Mouse (Mus musculus) ES-Bruce4 (cell line): ENCODE measurements around the gene Tmem39b.

Experiments
- CTCF ChIP-seq: IDR thresholded peaks from one replicate; pipeline ENCODE4 v1.8.1; 2011; ENCODE audit warnings: low read depth, low read length
- EP300 ChIP-seq: IDR thresholded peaks from 2 replicates; pipeline ENCODE4 v1.6.1; 2011; ENCODE audit warnings: low read depth, low read length; ENCODE audit not compliant: insufficient read depth
- POLR2A ChIP-seq: IDR thresholded peaks from one replicate; pipeline ENCODE4 v1.8.1; 2011; ENCODE audit warnings: low read length; ENCODE audit not compliant: insufficient read depth

GRCm38 (mm10) chr4:129640101-129640637 is 56.5 kb downstream of the Tmem39b start:
- TF ChIP-seq POLR2A (no peak), CTCF (no peak), EP300 (no peak)
